Mouse (Mus musculus) embryonic fibroblast, embryonic 13.5 days (primary cell): Measurements from ENCODE around the gene Mpp4.

ENCODE experiments used
- CTCF ChIP-seq: IDR thresholded peaks from 2 replicates; pipeline ENCODE4 v1.5.1; 2011; ENCODE audit warnings: mild to moderate bottlenecking, control low read depth, low read length, moderate library complexity, borderline replicate concordance; ENCODE audit not compliant: insufficient read depth
- POLR2A ChIP-seq: IDR thresholded peaks from 2 replicates; pipeline ENCODE4 v1.6.1; 2011; ENCODE audit warnings: low read depth, mild to moderate bottlenecking, control low read depth, low read length, moderate library complexity

- TF ChIP-seq POLR2A (no peak), CTCF (no peak)
Observed at GRCm38 (mm10) chr1:59178401-59178800, 15.2 kb upstream of the Mpp4 start.
